Mouse (Mus musculus): ENCODE data around the gene Psmb8.
"Not testable (repeated sequence)": the region's sequence is repeated elsewhere in the genome, so short reads cannot be mapped to it uniquely, and the experiment has no call there.

DNA sequence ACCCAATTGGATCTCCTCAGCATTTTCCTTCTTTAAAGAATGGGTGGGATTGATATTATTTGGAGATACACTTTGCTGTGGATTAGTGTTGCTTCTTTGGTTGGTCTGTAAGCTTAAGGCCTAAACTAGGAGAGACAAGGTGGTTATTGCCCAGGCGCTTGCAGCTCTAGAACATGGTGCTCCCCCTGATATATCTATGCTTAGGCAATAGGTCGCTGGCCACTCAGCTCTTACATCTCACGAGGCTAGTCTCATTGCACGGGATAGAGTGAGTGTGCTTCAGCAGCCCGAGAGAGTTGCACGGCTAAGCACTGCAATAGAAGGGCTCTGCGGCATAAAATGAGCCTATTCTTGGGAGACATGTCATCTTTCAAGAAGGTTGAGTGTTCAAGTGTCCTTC is 34.5 kb downstream of the Psmb8 start:
- TF ChIP-seq CTCF (IDR thresholded peaks at IDR 0.05; ENCODE audit: insufficient read depth, low read length); POLR2A (IDR thresholded peaks at IDR 0.05; ENCODE audit: borderline replicate concordance, extremely low read depth, low read depth, low read length): not testable (repeated sequence)

All from lung, adult 2 months (tissue).